Mouse (Mus musculus): ENCODE results near the gene Tcf3. TPM values are rescaled to one million over a fixed set of nuclear protein-coding genes. Genes with fewer than 3 reads are reported as not detected.

Tcf3 gene
- total RNA-seq, 2 experiments from 2014 or later, result 36.1 to 42.9 TPM

- DNase-seq (ENCODE audit: low spot score in 2 of 2), result no peak
Measured at GRCm38 (mm10) chr10:80440031-80440430, 6.6 kb upstream of the Tcf3 start.

DNA sequence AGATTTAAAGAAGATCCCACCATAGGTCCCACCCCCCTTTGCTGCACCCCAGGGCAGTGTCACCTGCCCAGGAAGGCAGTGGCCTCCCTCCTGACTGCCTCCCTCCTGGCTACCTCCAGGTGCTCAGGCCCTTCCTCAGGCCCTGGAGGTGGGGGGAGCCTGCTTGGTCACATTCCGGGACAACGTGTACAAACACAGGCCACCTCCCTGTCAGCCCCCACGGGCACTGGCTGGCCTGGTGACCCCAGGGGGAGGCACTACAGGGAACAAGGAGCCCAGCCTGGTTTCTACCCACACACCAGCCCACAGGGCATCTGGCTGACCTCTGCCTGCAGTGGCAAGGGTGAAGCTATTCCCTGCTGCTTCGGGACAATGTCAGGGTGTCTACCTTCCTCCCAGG lies 4.5 kb upstream of the Tcf3 start:
- DNase-seq (ENCODE audit: low spot score in 2 of 2), result no peak

DNA sequence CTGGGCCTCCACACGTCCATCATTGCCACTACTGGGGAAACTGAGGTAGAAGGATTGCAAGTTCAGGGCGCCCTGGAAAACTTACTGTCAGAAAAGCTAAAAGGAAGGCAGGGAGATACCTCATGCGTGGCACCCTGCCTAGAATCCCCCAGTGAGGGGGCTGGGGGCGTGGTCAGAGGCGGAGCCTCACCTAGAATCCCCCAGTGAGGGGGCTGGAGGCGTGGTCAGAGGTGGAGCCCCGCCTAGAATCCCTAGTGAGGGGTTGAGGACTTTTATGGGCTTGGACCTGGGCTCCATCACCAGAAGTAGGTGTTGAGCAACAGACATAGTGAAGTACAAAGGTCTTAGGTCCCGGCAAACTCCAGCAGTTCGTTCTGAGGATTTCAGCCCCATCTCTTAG lies 2.8 kb upstream of the Tcf3 start:
- no peak for DNase-seq (ENCODE audit: low spot score in 2 of 2)

- DNase-seq (ENCODE audit: low spot score in 2 of 2), result no peak
Measured at GRCm38 (mm10) chr10:80435764-80436163, 2.3 kb upstream of the Tcf3 start.

GRCm38 (mm10) chr10:80434823-80435222 lies 1.4 kb upstream of the Tcf3 start:
- DNase-seq (ENCODE audit: low spot score in 2 of 2), result no peak

DNA sequence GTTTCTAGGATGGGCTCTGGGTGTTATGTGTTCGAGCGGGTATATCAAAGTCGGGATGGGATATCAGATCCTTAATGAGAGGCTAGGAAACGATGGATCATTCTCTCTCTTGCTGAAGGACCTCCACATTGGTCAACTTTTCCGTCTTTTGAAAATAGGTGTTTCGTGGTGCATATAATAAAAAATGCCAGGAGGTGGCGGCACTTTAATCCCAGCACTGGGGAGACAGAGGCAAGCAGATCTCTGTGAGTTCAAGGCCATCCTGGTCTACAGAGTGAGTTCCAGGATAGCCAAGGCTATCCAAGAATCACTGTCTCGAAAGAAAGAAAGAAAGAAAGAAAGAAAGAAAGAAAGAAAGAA lies 766 bp upstream of the Tcf3 start:
- no peak for DNase-seq (ENCODE audit: low spot score in 2 of 2)

DNA sequence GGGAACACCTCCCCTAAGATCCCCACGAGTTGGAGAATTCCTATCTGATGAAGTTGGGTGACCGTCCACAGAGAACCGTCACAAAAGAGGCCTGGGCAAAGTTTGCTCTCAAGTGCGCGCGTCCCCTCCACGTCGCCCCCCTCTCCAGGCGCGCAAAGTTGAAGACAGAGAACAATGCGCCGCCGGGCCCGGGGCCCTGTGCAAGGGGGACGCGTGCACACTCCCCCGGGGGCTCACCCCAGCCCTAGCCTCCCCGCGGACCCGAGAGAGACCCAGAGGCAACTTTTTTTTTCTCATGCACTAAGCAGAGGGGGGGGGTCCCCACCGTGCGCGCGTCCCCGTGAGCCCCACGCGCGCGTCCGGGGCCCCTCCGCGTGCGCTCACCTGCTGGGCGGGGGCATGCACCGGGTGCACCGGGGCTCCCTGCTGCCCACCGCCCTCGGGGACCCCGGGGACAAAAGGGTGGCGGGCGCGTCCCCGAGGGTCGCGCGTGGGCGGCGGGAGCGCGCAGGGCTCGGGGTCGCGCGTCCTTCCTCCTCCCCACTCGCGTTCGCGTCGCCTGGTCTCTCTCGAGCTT lies 423 bp downstream of the Tcf3 start:
- DNase-seq (ENCODE audit: low spot score in 2 of 2), result peak; percentile 38 to 55

DNA sequence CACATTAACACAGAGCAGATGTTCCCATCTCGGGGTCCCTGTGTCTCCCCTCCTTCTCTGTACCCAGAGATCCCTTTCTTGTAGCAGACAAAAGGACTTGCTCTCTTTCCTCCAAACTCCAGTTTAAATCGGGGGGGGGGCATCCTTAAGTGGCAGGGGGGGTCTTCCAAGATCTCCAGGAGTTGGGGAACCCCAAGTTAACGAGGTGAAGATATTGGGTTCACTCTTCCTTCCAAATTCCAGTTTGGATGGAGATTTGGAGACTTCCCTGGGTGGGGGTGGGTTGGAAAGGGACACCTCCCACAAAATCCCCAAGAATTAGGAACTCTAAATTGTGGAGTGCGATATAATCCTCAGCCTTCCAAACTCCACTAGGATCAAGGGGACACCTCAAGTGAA lies 1.1 kb downstream of the Tcf3 start:
- no peak for DNase-seq (ENCODE audit: low spot score in 2 of 2)

DNA sequence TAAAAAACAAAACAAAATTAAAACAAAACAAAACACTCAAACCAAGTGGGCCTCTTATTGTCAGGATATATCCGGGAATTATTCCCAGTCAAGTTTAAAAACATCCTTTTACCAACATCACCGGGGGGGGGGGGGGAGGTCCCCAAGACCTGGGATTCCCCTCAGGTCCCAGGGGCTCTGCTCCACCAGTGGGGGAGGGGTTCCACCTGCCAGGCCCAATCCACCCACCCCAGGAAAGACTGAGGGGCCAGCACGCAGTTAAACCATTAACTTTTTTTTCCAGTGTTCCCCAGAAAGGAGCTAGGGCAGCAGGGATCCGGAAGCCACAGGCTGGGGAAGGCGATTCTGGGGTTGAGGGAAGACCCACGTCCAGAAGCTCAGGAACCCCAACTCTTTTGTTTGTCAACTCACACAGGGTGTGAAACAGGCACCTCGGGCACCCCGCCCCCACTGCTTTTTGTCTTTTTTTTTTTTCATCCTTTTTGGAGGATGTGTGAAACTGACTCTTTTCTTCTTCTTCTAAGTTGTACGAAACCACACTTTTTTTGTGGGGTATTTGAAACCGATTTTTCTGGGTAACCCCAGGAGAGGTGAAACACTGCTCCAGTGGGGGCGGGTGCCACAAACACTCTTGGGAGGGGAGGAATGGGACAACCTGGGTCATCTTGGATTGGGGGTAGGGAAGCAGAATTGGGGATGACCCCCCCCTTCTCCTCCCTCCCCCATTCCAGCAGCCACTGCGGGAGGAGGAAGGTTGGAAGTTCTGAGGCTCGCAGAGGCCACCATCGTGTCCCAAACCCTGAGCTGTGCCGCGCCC lies 1.7 kb downstream of the Tcf3 start:
- DNase-seq (ENCODE audit: low spot score in 2 of 2), result no peak

DNA sequence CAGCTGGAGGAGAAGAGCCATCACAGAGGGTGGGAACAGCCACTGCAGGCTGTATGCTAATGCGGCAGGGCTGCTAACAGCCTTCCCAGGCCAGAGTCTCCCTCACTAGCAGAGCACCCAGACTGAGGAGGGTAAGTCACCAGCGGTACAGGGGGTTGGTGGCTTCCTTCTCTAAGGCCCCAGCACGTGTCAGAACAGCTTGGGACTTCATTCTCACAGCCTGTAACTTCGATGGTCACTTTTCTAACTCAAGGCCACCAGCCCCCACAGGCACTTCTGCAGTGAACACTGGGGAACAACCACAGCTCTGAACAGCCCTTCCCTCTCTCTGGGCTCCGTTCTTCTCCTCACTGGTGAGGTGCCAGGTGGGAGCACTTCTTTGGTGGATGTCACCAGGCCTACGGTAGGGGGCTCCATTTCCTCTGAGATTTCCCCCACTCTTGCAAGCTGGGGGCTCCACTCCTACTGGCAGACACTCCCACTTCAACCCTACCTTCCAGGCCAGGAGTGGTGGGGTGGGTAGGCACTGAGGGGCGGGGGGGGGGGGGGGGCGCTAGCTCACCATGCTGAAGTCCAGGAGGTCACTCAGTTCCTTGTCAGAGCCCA lies 3.0 kb downstream of the Tcf3 start:
- no peak for DNase-seq (ENCODE audit: low spot score in 2 of 2)

- DNase-seq (ENCODE audit: low spot score in 2 of 2), result no peak
Measured at GRCm38 (mm10) chr10:80429800-80430199, 3.6 kb downstream of the Tcf3 start.

DNA sequence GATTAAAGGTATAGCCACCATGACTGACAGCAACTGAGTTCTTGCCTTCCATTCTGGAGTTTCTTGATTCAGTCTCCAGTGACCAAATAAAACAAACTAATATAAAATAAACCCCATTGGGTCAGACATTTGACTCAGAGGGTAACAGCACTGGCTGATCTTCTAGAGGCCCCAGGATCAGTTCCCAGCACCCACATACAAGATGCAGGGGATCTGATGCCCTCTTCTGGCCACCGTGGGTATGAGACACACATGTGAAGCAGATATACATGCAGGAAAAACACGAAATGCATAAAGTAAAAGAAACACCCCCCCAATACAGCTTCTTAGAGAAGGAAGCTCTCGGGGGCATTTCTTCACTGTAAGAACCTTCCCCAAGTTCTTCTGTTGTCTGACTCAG lies 8.4 kb downstream of the Tcf3 start:
- DNase-seq (ENCODE audit: low spot score in 2 of 2), result no peak

GRCm38 (mm10) chr10:80423562-80423961 lies 9.9 kb downstream of the Tcf3 start:
- DNase-seq (ENCODE audit: low spot score in 2 of 2), result no peak

GRCm38 (mm10) chr10:80421651-80422472 lies 11.6 kb downstream of the Tcf3 start:
- no peak for DNase-seq (ENCODE audit: low spot score in 2 of 2)

DNA sequence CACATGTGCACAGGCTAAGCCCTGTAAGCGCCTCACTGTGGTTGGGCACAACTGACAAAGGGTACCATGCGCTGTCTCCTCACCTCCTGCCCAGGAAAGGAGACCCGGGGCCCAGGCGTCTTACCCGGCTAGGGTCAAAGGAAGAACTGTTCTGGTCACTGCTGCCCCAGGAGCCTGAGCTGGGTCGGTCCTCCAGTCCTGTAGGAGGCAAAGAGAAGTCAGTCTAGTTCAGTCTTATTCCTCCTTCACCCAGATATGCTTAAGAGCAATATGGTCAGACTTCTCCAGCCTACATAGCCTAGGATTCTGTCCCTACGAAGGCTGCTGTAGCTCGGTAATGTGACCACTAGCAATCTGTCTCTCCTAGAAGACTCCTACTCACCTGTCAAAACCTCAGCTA lies 12.2 kb downstream of the Tcf3 start:
- DNase-seq (ENCODE audit: low spot score in 2 of 2), result no peak

- no peak for DNase-seq (ENCODE audit: low spot score in 2 of 2)
Measured at GRCm38 (mm10) chr10:80420729-80421128, 12.7 kb downstream of the Tcf3 start.

DNA sequence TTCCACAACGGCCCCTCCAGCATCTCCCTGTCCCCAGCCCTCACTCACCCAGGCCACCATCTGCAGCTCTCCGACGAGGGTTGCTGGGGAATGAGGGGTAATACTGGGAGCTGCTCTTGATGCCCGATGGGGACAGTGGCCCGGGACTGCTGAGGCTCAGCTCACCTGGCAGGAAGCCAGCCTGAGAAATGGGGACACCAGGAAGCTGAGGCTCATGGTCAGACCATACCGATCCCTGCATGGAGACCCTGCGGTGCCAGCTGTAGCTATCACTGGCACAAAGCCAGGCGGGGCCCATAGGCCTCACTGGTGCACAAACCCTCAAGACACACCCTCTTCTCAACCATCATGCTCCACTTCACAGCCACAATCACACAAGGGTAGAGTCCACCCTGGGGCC lies 14.0 kb downstream of the Tcf3 start:
- DNase-seq (ENCODE audit: low spot score in 2 of 2), result no peak

- peak in 1 of 2 experiments; percentile 59 for DNase-seq (ENCODE audit: low spot score in 2 of 2)
Measured at GRCm38 (mm10) chr10:80418311-80418710, 15.1 kb downstream of the Tcf3 start.

DNA sequence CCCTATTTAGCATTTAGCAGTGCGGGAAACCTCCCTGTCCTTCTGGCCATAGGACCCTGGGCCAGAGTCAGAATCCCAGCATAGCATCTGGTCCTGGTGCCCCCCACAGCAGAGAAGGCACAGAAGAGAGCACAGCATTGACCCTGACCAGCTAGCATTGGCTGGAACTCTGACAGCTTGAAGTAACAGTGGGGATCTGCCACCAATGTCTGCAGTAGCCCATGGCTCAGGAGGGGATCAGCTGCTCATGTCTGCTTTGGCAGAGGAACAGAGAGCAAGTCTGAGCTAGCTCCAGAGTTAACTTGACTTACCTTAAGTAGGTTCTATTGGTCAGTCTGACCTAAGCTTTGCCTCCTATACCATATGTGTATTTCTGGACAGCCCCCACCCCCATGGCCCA lies 15.6 kb downstream of the Tcf3 start:
- no peak for DNase-seq (ENCODE audit: low spot score in 2 of 2)

GRCm38 (mm10) chr10:80417371-80417770 lies 16.1 kb downstream of the Tcf3 start:
- no peak for DNase-seq (ENCODE audit: low spot score in 2 of 2)

- no peak for DNase-seq (ENCODE audit: low spot score in 2 of 2)
Measured at GRCm38 (mm10) chr10:80415566-80415965, 17.9 kb downstream of the Tcf3 start.

Measured in layer of hippocampus, postnatal 10 days (tissue).